Mouse (Mus musculus) forebrain, embryonic 14.5 days (tissue): Measurements from ENCODE around the gene Pakap. TPM values are rescaled to one million over a fixed set of nuclear protein-coding genes. Genes with fewer than 3 reads are reported as not detected.

Experiments used
- ATAC-seq: fragments of 200-750 bp; cut with Nextera tagmentation; 2 replicates; pipeline ENCODE4 v1.8.0; 2017; ENCODE audit warnings: mild to moderate bottlenecking, moderate library complexity
- DNase-seq: peaks from one replicate; pipeline ENCODE4 v3.0.0-alpha.2; 2015; ENCODE audit warnings: low spot score
- H3K27ac ChIP-seq: fragments of 300-500 bp; sonication (generic); 2 replicates; pipeline ENCODE4 v1.5.1; 2014; ENCODE audit warnings: low read depth, mild to moderate bottlenecking, control low read depth, low read length, moderate library complexity
- H3K27me3 ChIP-seq: fragments of 300-500 bp; sonication (generic); replicated peaks from 2 replicates; pipeline ENCODE4 v1.6.1; 2014; ENCODE audit warnings: low read length, control low read depth, mixed read lengths; ENCODE audit not compliant: control insufficient read depth, insufficient read depth
- H3K36me3 ChIP-seq: fragments of 300-500 bp; sonication (generic); 2 replicates; pipeline ENCODE4 v1.6.1; 2014; ENCODE audit warnings: low read length, control low read depth; ENCODE audit not compliant: control insufficient read depth, insufficient read depth
- H3K4me1 ChIP-seq: fragments of 300-500 bp; sonication (generic); 2 replicates; pipeline ENCODE4 v1.6.1; 2014; ENCODE audit warnings: antibody characterized with exemption, low read length, control low read depth; ENCODE audit not compliant: control insufficient read depth, insufficient read depth
- H3K4me2 ChIP-seq: fragments of 300-500 bp; sonication (generic); 2 replicates; pipeline ENCODE4 v1.6.1; 2014; ENCODE audit warnings: mild to moderate bottlenecking, control low read depth, low read length
- H3K4me3 ChIP-seq: fragments of 300-500 bp; sonication (generic); 2 replicates; pipeline ENCODE4 v1.5.1; 2014; ENCODE audit warnings: low read depth, low read length, control low read depth
- H3K9ac ChIP-seq: fragments of 300-500 bp; sonication (generic); 2 replicates; pipeline ENCODE4 v1.6.1; 2014; ENCODE audit warnings: mild to moderate bottlenecking, low read length, control low read depth, moderate library complexity
- H3K9me3 ChIP-seq: fragments of 300-500 bp; sonication (generic); replicated peaks from 2 replicates; pipeline ENCODE4 v1.6.1; 2016; ENCODE audit warnings: low read length, control low read depth, mixed read lengths; ENCODE audit not compliant: control insufficient read depth
- WGBS: fragments of 180-500 bp; shearing (Covaris S2); extraction: QIAGEN DNeasy Blood & Tissue Kit; methylation state at CpG from one replicate; pipeline ENCODE4 v1.1.7; 2014; 5-methylcytosine and 5-hydroxymethylcytosine counted together
- polyA plus RNA-seq: library from polyadenylated mRNA; unstranded; fragments of >200 nt; fragmentation: Nextera tagmentation; extraction: Ambion mirVana; gene quantifications from 2 replicates; pipeline ENCODE4 v1.2.1, GENCODE M21; 2014

Pakap gene
- polyA plus RNA-seq, 1 experiment from 2014 or later, result 4.1 TPM

GRCm38 (mm10) chr4:57538029-57538688 lies 29.8 kb upstream of the Pakap start:
- H3K4me2 ChIP-seq, result no peak overlapping the region
- no peak overlapping the region for H3K9ac ChIP-seq
- ATAC-seq (no peak), DNase-seq (no peak)
- H3K9me3 ChIP-seq, result no peaks in the 10 kb centered on the region
- H3K4me3 ChIP-seq, result no peak overlapping the region
- no peaks in the 10 kb centered on the region for H3K36me3 ChIP-seq
- peaks cover 3% of the 10 kb centered on the region; the same call in 1 of the 2 replicates for H3K4me1 ChIP-seq
- H3K27ac ChIP-seq, result no peak overlapping the region
- no peaks in the 10 kb centered on the region for H3K27me3 ChIP-seq
- 8% methylated on average over 4 of the region's 4 CpGs for WGBS

- H3K36me3 ChIP-seq, result no peaks in the 10 kb centered on the region
- WGBS, result 0% methylated on average over 6 of the region's 6 CpGs
- ATAC-seq (peak; percentile 82), DNase-seq (peak; percentile 79)
- peaks cover 7% of the 10 kb centered on the region for H3K4me1 ChIP-seq
- peak overlapping the region; percentile 16; the same call in 1 of the 2 replicates for H3K4me2 ChIP-seq
- no peak overlapping the region for H3K9ac ChIP-seq
- no peak overlapping the region for H3K4me3 ChIP-seq
- H3K27me3 ChIP-seq, result no peaks in the 10 kb centered on the region
- no peaks in the 10 kb centered on the region for H3K9me3 ChIP-seq
- H3K27ac ChIP-seq, result no peak overlapping the region
Measured at GRCm38 (mm10) chr4:57543692-57544256, 24.2 kb upstream of the Pakap start.

GRCm38 (mm10) chr4:57547785-57548184 lies 20.2 kb upstream of the Pakap start:
- no peaks in the 10 kb centered on the region for H3K27me3 ChIP-seq
- H3K27ac ChIP-seq, result no peak overlapping the region
- ATAC-seq (no peak), DNase-seq (no peak)
- peaks cover 7% of the 10 kb centered on the region for H3K4me1 ChIP-seq
- no peak overlapping the region for H3K4me3 ChIP-seq
- no peak overlapping the region for H3K4me2 ChIP-seq
- 92% methylated on average over 7 of the region's 7 CpGs for WGBS
- H3K36me3 ChIP-seq, result no peaks in the 10 kb centered on the region
- no peak overlapping the region for H3K9ac ChIP-seq
- no peaks in the 10 kb centered on the region for H3K9me3 ChIP-seq

- H3K27ac ChIP-seq, result no peak overlapping the region
- no peak for DNase-seq
- no peak for ATAC-seq
- H3K4me3 ChIP-seq, result no peak overlapping the region
- H3K4me1 ChIP-seq, result no peaks in the 10 kb centered on the region
- H3K4me2 ChIP-seq, result no peak overlapping the region
- H3K36me3 ChIP-seq, result no peaks in the 10 kb centered on the region
- H3K9ac ChIP-seq, result no peak overlapping the region
- H3K9me3 ChIP-seq, result no peaks in the 10 kb centered on the region
- no peaks in the 10 kb centered on the region for H3K27me3 ChIP-seq
- WGBS, result 37% methylated on average over 1 of the region's 1 CpGs
Measured at GRCm38 (mm10) chr4:57550216-57550615, 17.8 kb upstream of the Pakap start.

GRCm38 (mm10) chr4:57557102-57557501 lies 10.9 kb upstream of the Pakap start:
- no peak overlapping the region for H3K9ac ChIP-seq
- no peak overlapping the region for H3K4me3 ChIP-seq
- H3K27me3 ChIP-seq, result no peaks in the 10 kb centered on the region
- no peak overlapping the region for H3K4me2 ChIP-seq
- no peaks in the 10 kb centered on the region for H3K4me1 ChIP-seq
- no peak for DNase-seq
- H3K27ac ChIP-seq, result no peak overlapping the region
- no peaks in the 10 kb centered on the region for H3K36me3 ChIP-seq
- ATAC-seq, result no peak
- no peaks in the 10 kb centered on the region for H3K9me3 ChIP-seq
- WGBS, result 89% methylated on average over 2 of the region's 2 CpGs

- DNase-seq (no peak), ATAC-seq (no peak)
- H3K27me3 ChIP-seq, result no peaks in the 10 kb centered on the region
- H3K4me2 ChIP-seq, result no peak overlapping the region
- no peaks in the 10 kb centered on the region for H3K9me3 ChIP-seq
- H3K4me1 ChIP-seq, result no peaks in the 10 kb centered on the region
- no peak overlapping the region for H3K27ac ChIP-seq
- no peaks in the 10 kb centered on the region for H3K36me3 ChIP-seq
- no peak overlapping the region for H3K9ac ChIP-seq
- WGBS, result 89% methylated on average over 1 of the region's 1 CpGs
- no peak overlapping the region for H3K4me3 ChIP-seq
Measured at GRCm38 (mm10) chr4:57559438-57559837, 8.5 kb upstream of the Pakap start.

- WGBS, result 75% methylated on average over 3 of the region's 3 CpGs
- no peaks in the 10 kb centered on the region for H3K9me3 ChIP-seq
- no peak overlapping the region for H3K9ac ChIP-seq
- no peak overlapping the region for H3K4me3 ChIP-seq
- DNase-seq, result no peak
- no peak overlapping the region for H3K27ac ChIP-seq
- no peaks in the 10 kb centered on the region for H3K27me3 ChIP-seq
- no peak overlapping the region for H3K4me2 ChIP-seq
- no peaks in the 10 kb centered on the region for H3K36me3 ChIP-seq
- ATAC-seq, result no peak
- no peaks in the 10 kb centered on the region for H3K4me1 ChIP-seq
Measured at GRCm38 (mm10) chr4:57560010-57560409, 8.0 kb upstream of the Pakap start.

- Histone ChIP-seq H3K4me2 (no peak overlapping the region), H3K4me1 (no peaks in the 10 kb centered on the region), H3K9me3 (no peaks in the 10 kb centered on the region), H3K36me3 (no peaks in the 10 kb centered on the region), H3K9ac (no peak overlapping the region), H3K27ac (no peak overlapping the region), H3K27me3 (no peaks in the 10 kb centered on the region), H3K4me3 (no peak overlapping the region)
- ATAC-seq, result peak; percentile 37; the same call in 1 of the 2 replicates
- 66% methylated on average over 6 of the region's 6 CpGs for WGBS
- DNase-seq, result peak; percentile 65
Measured at GRCm38 (mm10) chr4:57561055-57561454, 6.9 kb upstream of the Pakap start.

GRCm38 (mm10) chr4:57565283-57565682 lies 2.7 kb upstream of the Pakap start:
- 91% methylated on average over 1 of the region's 1 CpGs for WGBS
- no peak for ATAC-seq
- no peaks in the 10 kb centered on the region for H3K27me3 ChIP-seq

More at GRCm38 (mm10) chr4:57565283-57565682, 2.7 kb upstream of the Pakap start:
- Histone ChIP-seq H3K9me3 (no peaks in the 10 kb centered on the region), H3K27ac (no peak overlapping the region), H3K4me3 (no peak overlapping the region), H3K4me2 (no peak overlapping the region), H3K36me3 (no peaks in the 10 kb centered on the region), H3K9ac (no peak overlapping the region), H3K4me1 (peaks cover 5% of the 10 kb centered on the region; the same call in 1 of the 2 replicates)
- no peak for DNase-seq
